Mouse (Mus musculus): ENCODE measurements around the gene Krt13.

Gene Krt13

GRCm38 (mm10) chr11:100112935-100113741 is 8.2 kb downstream of the Krt13 start:
- no peak for DNase-seq

DNA sequence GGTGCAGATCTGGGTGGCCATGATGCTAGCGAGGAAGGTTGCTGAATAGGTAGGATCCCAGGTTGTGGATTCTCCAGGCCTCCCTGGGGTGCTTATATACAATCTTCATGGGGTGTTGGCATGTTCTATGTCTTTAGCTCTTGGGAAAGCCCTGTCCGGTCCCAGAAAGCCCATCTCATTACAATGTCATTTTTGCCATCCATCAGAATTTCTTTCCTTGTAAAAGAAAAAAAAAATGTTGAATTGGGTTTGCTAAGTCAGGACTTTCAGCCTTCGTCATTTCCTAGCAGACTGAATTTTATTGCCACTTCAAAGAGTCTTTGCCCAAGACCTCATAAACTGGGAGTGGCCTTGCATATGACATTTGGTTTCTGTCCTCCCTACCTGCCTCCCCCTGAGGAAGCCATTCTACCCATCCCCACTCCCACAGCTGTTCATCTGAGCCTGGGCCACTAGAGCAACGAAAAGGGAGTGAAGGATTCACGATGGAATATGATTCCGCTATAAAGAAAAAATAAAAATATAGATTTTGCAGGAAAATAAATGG is 15.7 kb downstream of the Krt13 start, which contains the start of gene Krt36:
Krt36 (minus strand) TSS at position 51 of the 547 bp plus-strand sequence.
- no peak for DNase-seq

GRCm38 (mm10) chr11:100102693-100103429 is 18.5 kb downstream of the Krt13 start:
- no peak for DNase-seq

DNA sequence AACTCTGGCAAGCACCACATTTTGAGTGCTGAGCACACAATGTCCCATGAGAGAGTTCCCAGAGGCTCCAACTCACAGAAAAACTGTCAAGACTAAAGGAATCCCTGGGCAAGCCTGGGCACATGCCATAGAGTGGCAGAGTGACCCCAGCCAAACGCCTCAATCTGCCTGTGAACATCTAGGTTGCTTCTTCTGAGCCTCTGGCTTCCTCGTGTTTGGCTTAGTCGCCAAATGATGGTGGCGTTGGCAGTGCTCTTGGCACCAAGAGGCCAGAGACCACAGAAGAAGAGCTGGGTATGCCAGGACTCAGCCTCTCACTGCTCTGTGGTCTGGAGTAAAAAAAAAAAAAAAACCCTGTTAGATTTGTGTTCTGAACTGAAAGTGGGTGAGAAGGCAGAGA is 21.0 kb downstream of the Krt13 start:
- DNase-seq, result no peak

- DNase-seq, result peak; percentile 24
Measured at GRCm38 (mm10) chr11:100097819-100098218, 23.5 kb downstream of the Krt13 start.

DNA sequence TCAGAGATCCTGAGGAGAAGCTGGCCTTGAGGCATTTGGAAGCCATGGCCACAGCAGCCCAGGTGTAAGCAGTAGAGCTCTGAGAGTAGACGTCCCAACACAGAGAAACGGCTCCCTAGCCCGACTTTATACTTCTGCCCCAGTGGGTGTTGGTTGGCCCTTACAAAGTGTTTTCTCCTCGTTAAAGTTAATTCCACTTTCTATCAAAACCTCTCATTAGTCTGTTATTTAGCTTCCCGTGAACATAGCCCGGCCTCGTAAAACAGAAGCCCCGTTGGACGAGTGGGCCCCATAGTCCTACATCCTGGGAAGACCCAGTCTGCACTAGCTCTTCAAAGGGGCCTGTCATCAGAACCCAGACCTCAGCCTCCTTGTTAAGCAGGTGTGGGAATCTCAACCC is 25.2 kb downstream of the Krt13 start, which contains the start of gene Krt35:
Krt35 (minus strand) TSS at position 101 of the 400 bp plus-strand sequence.
- DNase-seq, result no peak

- no peak for DNase-seq
Measured at GRCm38 (mm10) chr11:100088378-100089025, 32.9 kb downstream of the Krt13 start.

GRCm38 (mm10) chr11:100087861-100088260 is 33.5 kb downstream of the Krt13 start, which contains the start of gene Krt32:
TSS of gene Krt32 (minus strand) at chr11:100088226.
- DNase-seq, result no peak

DNA sequence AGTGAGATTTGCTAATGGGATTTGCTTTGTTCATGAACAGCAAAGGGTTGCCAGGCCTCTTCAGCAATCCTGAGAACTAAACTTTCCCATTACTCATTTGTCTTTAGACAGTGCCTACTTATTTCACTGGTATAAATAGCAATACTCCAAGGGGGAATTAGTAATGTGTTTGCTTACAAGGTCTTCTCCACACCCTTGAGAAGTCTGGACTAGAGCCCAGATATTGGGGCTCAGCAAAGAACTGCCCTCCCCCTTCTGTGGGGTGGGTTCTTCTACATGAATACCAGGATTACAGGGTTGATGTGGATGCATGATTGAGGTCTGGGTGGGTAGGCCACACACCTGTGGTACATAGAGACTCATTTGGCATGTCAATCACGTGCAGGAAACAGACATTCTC is 47.5 kb downstream of the Krt13 start:
- no peak for DNase-seq

All from embryo, embryonic 11 days (tissue).